Comparison of ENCODE assay signal across 8 mouse cellular contexts in genomic region chr5:133173155-133173723, GRCm38 (mm10).
DNase-seq lines count a peak whose midpoint lies in the region; ATAC-seq and TF ChIP-seq lines count a peak whose summit lies in the region.

No protein-coding gene starts in this region.

- H3K27me3 ChIP-seq in forebrain, embryonic 15.5 days, result no peaks in the 10 kb centered on the region
- H3K27me3 ChIP-seq in forebrain, embryonic 10.5 days (ENCODE audit: poor library complexity, severe bottlenecking), result no peaks in the 10 kb centered on the region
- no peaks in the 10 kb centered on the region for H3K27me3 ChIP-seq in cerebellum, adult 2 months (ENCODE audit: control insufficient read depth, insufficient read depth, low read length)
- H3K27me3 ChIP-seq in neural tube, embryonic 11.5 days (ENCODE audit: control insufficient read depth, insufficient read depth, low read length), result no peaks in the 10 kb centered on the region

- H3K4me1 ChIP-seq in forebrain, embryonic 15.5 days, result peaks cover 20% of the 10 kb centered on the region
- 0 out of 2 replicates have a peak, but pooled peaks cover 6% of the 10 kb centered on the region for H3K4me1 ChIP-seq in forebrain, embryonic 10.5 days
- H3K4me1 ChIP-seq in cerebellum, adult 2 months (ENCODE audit: control insufficient read depth, insufficient read depth, low read length), result peaks cover 3% of the 10 kb centered on the region; the same call in 1 of the 2 replicates
- peaks cover 3% of the 10 kb centered on the region; the same call in 1 of the 2 replicates for H3K4me1 ChIP-seq in neural tube, embryonic 11.5 days (ENCODE audit: control insufficient read depth, insufficient read depth, low read length)

- H3K9me3 ChIP-seq in forebrain, embryonic 15.5 days, result no peaks in the 10 kb centered on the region
- no peaks in the 10 kb centered on the region for H3K9me3 ChIP-seq in forebrain, embryonic 10.5 days
- no peaks in the 10 kb centered on the region for H3K9me3 ChIP-seq in neural tube, embryonic 11.5 days (ENCODE audit: control insufficient read depth, low read length)

- no peak for TF ChIP-seq CTCF in cerebellum, adult 2 months (IDR thresholded peaks at IDR 0.05; ENCODE audit: borderline replicate concordance, insufficient read depth, low read depth, low read length)

- H3K4me3 ChIP-seq in forebrain, embryonic 15.5 days, result no peak overlapping the region
- no peak overlapping the region for H3K4me3 ChIP-seq in forebrain, embryonic 10.5 days
- no peak overlapping the region for H3K4me3 ChIP-seq in cerebellum, adult 2 months (replicated peaks; ENCODE audit: insufficient read depth, low read depth, low read length)
- H3K4me3 ChIP-seq in neural tube, embryonic 11.5 days (ENCODE audit: low read depth, low read length), result no peak overlapping the region

- intact Hi-C loops in heart, postnatal 36 days (cut with DNase I), result no loop called here

- no peak overlapping the region for H3K4me2 ChIP-seq in forebrain, embryonic 15.5 days (replicated peaks)
- H3K4me2 ChIP-seq in neural tube, embryonic 11.5 days (ENCODE audit: low read depth), result no peak overlapping the region

- H3K27ac ChIP-seq in forebrain, embryonic 15.5 days (replicated peaks), result 0 out of 2 replicates have a peak overlapping the region, but pooled peaks have one; percentile 14
- no peak overlapping the region for H3K27ac ChIP-seq in forebrain, embryonic 10.5 days
- no peak overlapping the region for H3K27ac ChIP-seq in cerebellum, adult 2 months (ENCODE audit: insufficient read depth, low read length)
- no peak overlapping the region for H3K27ac ChIP-seq in neural tube, embryonic 11.5 days (ENCODE audit: low read depth, low read length)

- no peaks in the 10 kb centered on the region for H3K36me3 ChIP-seq in forebrain, embryonic 15.5 days
- no peaks in the 10 kb centered on the region for H3K36me3 ChIP-seq in forebrain, embryonic 10.5 days (replicated peaks)
- no peaks in the 10 kb centered on the region for H3K36me3 ChIP-seq in neural tube, embryonic 11.5 days (ENCODE audit: control insufficient read depth, insufficient read depth, low read length)

- 33% methylated on average over 6 of the region's 6 CpGs for WGBS in forebrain, embryonic 15.5 days
- 68% methylated on average over 6 of the region's 6 CpGs for WGBS in forebrain, embryonic 10.5 days
- WGBS in cerebellum, adult 2 months, result 9% methylated on average over 6 of the region's 6 CpGs
- WGBS in neural tube, embryonic 11.5 days, result 49% methylated on average over 6 of the region's 6 CpGs

- no peak for TF ChIP-seq POLR2A in cerebellum, adult 2 months (IDR thresholded peaks at IDR 0.05; ENCODE audit: borderline replicate concordance, insufficient read depth, low read length)

- DNase-seq in forebrain, embryonic 10.5 days (ENCODE audit: extremely low spot score, low spot score), result no peak
- peak; percentile 31 to 56 for DNase-seq in cerebellum, adult 2 months
- DNase-seq in frontal cortex, postnatal 25 days (ENCODE audit: low spot score in 2 of 2), result peak; percentile 10 to 24
- peak; percentile 72 to 75 for DNase-seq in heart, postnatal 36 days
- peak; percentile 4 to 11 for DNase-seq in layer of hippocampus, postnatal 36 days
- peak; percentile 36 for DNase-seq in neural tube, embryonic 11.5 days (ENCODE audit: low spot score)
- DNase-seq in urinary bladder, postnatal 36 days (ENCODE audit: low spot score in 2 of 2), result peak; percentile 17 to 56

- 0 out of 2 replicates have a peak, but pooled peaks have one; percentile 35 for ATAC-seq in forebrain, embryonic 15.5 days (replicated peaks)
- no peak for ATAC-seq in neural tube, embryonic 11.5 days (ENCODE audit: insufficient read depth, low FRiP score, low TSS enrichment)

- no peak overlapping the region for H3K9ac ChIP-seq in forebrain, embryonic 15.5 days (replicated peaks)
- no peak overlapping the region for H3K9ac ChIP-seq in neural tube, embryonic 11.5 days (ENCODE audit: low read length)
